15 mouse cellular contexts compared by ENCODE assay signal in the genomic region with DNA sequence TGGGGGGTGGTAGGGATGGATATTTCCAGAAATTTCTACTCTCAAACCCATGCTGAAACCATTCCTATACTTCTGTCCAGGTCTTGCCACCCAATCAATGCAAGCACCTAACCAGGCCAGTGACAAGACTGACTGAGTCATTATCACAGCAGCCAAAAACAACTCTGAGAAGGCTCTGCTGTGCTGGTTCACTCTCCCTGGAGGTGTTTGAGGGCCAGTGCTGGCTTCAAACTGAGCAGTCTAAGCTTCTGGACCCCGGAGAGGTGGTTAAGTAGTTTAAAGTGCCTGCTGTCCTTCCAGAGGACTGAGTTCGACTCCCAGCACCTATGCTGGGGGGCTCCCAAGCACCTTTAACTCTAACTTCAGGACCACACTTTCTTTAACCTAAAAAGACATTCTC.
DNase-seq lines count a peak whose midpoint lies in the region; ATAC-seq lines count a peak whose summit lies in the region.
"Had no signal": no experiment of that assay in that cellular context is flagged by ENCODE, and none has a peak within 500 bp of the region (broad histone marks: within the 10 kb centered on the region; RNA-seq: fewer than 3 reads in every experiment).

No protein-coding gene starts in this region.

- H3K36me3 ChIP-seq in hindbrain, embryonic 13.5 days = no peaks in the 10 kb centered on the region
- no peaks in the 10 kb centered on the region for H3K36me3 ChIP-seq in hindbrain, embryonic 14.5 days (replicated peaks; ENCODE audit: control insufficient read depth, insufficient read depth)
- H3K36me3 ChIP-seq in intestine, embryonic 16.5 days (ENCODE audit: control insufficient read depth, insufficient read depth, low read length) = no peaks in the 10 kb centered on the region
- H3K36me3 ChIP-seq: liver, embryonic 13.5 days had no signal

- ATAC-seq in hindbrain, embryonic 13.5 days (ENCODE audit: low FRiP score) = no peak
- no peak for ATAC-seq in hindbrain, embryonic 14.5 days (ENCODE audit: low FRiP score)
- no peak for ATAC-seq in intestine, embryonic 16.5 days
- ATAC-seq: forebrain, embryonic 16.5 days; lung, postnatal 0 days had no signal

- no peak overlapping the region for H3K4me3 ChIP-seq in hindbrain, embryonic 13.5 days
- no peak overlapping the region for H3K4me3 ChIP-seq in hindbrain, embryonic 14.5 days (replicated peaks; ENCODE audit: low read length)
- H3K4me3 ChIP-seq in intestine, embryonic 16.5 days (ENCODE audit: low read length) = no peak overlapping the region
- H3K4me3 ChIP-seq: liver, embryonic 13.5 days had no signal

- peak overlapping the region; percentile 18; the same call in 1 of the 2 replicates for H3K27ac ChIP-seq in hindbrain, embryonic 13.5 days
- H3K27ac ChIP-seq in hindbrain, embryonic 14.5 days = no peak overlapping the region
- peak overlapping the region; percentile 37 for H3K27ac ChIP-seq in intestine, embryonic 16.5 days (ENCODE audit: low read length)
- H3K27ac ChIP-seq: liver, embryonic 13.5 days had no signal

- H3K27me3 ChIP-seq in hindbrain, embryonic 13.5 days = no peaks in the 10 kb centered on the region
- no peaks in the 10 kb centered on the region for H3K27me3 ChIP-seq in hindbrain, embryonic 14.5 days (ENCODE audit: control insufficient read depth, insufficient read depth, low read length)
- H3K27me3 ChIP-seq in intestine, embryonic 16.5 days (replicated peaks; ENCODE audit: control insufficient read depth, insufficient read depth, low read length) = no peaks in the 10 kb centered on the region
- H3K27me3 ChIP-seq: liver, embryonic 13.5 days had no signal

- H3K4me2 ChIP-seq in hindbrain, embryonic 13.5 days = no peak overlapping the region
- no peak overlapping the region for H3K4me2 ChIP-seq in hindbrain, embryonic 14.5 days (replicated peaks)
- H3K4me2 ChIP-seq in intestine, embryonic 16.5 days (ENCODE audit: low read depth, low read length) = no peak overlapping the region
- H3K4me2 ChIP-seq: liver, embryonic 13.5 days had no signal

- DNase-seq in adrenal gland, adult 2 months = peak; percentile 9
- DNase-seq in adrenal gland, postnatal 25 days = no peak
- no peak for DNase-seq in hindbrain, embryonic 14.5 days (ENCODE audit: low spot score)
- DNase-seq in NIH3T3 (ENCODE audit: low read depth) = peak; percentile 64
- DNase-seq in cerebellum, adult 9-11 months = no peak
- no peak for DNase-seq in right cerebral cortex, adult 2 months (ENCODE audit: low spot score in 2 of 2)
- DNase-seq: adrenal gland, postnatal 14 days; gastrocnemius, postnatal 36 days; kidney, postnatal 10 days; liver, embryonic 13.5 days; thymus, postnatal 25 days had no signal

- H3K9me3 ChIP-seq in hindbrain, embryonic 13.5 days = no peaks in the 10 kb centered on the region
- H3K9me3 ChIP-seq in hindbrain, embryonic 14.5 days (ENCODE audit: control insufficient read depth, low read length) = no peaks in the 10 kb centered on the region
- H3K9me3 ChIP-seq in intestine, embryonic 16.5 days (ENCODE audit: control insufficient read depth, low read length) = no peaks in the 10 kb centered on the region
- H3K9me3 ChIP-seq: liver, embryonic 13.5 days had no signal

- peaks cover 13% of the 10 kb centered on the region for H3K4me1 ChIP-seq in hindbrain, embryonic 13.5 days (replicated peaks)
- 0 out of 2 replicates have a peak, but pooled peaks cover under 1% of the 10 kb centered on the region for H3K4me1 ChIP-seq in hindbrain, embryonic 14.5 days (replicated peaks; ENCODE audit: control insufficient read depth, insufficient read depth, low read length)
- H3K4me1 ChIP-seq in intestine, embryonic 16.5 days (ENCODE audit: control insufficient read depth, insufficient read depth, low read length) = peaks cover 14% of the 10 kb centered on the region

- no peak overlapping the region for H3K9ac ChIP-seq in hindbrain, embryonic 13.5 days
- no peak overlapping the region for H3K9ac ChIP-seq in hindbrain, embryonic 14.5 days
- H3K9ac ChIP-seq in intestine, embryonic 16.5 days (ENCODE audit: low read depth, low read length) = no peak overlapping the region
- H3K9ac ChIP-seq: liver, embryonic 13.5 days had no signal

- 90% methylated on average over 2 of the region's 2 CpGs for whole genome bisulfite sequencing in hindbrain, embryonic 13.5 days
- WGBS in hindbrain, embryonic 14.5 days = 90% methylated on average over 2 of the region's 2 CpGs
- WGBS in intestine, embryonic 16.5 days = 82% methylated on average over 2 of the region's 2 CpGs

Comparison
In these comparisons a context has a peak if more than half of its experiments do, and no peak if none do; other contexts are left out.
1. DNase-seq: peak in adrenal gland, adult 2 months (single experiment) and NIH3T3 (single experiment); none in adrenal gland, postnatal 25 days (single experiment), hindbrain, embryonic 14.5 days (single experiment), cerebellum, adult 9-11 months (single experiment) and right cerebral cortex, adult 2 months (0 of 2).